Mouse (Mus musculus): ENCODE results near the gene Nfs1.
"Not testable (repeated sequence)": the region's sequence is repeated elsewhere in the genome, so short reads cannot be mapped to it uniquely, and the experiment has no call there.

Gene Nfs1

DNA sequence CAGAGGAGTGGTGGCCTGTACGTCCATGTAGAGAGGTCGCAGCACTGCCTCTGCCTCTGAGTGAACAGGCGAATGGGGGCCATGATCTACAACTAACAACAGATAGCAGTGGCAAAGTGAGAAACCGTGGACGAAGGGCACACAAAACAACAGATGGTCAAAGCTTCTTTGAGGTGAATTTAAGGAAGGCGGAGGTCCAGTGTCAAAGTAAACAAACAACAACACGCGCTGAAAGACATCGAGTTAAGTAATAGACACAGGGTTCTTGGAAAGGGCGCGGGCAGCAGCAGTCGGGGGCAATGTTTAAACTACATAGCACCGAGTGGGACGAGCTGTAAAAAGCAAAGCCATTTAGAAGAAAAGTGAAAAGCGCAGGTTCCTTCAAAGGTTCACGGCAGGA lies 619 bp downstream of the Nfs1 start:
- DNase-seq (ENCODE audit: low read depth), result no peak

GRCm38 (mm10) chr2:156142820-156143219 lies 1.2 kb downstream of the Nfs1 start:
- no peak for DNase-seq (ENCODE audit: low read depth)

DNA sequence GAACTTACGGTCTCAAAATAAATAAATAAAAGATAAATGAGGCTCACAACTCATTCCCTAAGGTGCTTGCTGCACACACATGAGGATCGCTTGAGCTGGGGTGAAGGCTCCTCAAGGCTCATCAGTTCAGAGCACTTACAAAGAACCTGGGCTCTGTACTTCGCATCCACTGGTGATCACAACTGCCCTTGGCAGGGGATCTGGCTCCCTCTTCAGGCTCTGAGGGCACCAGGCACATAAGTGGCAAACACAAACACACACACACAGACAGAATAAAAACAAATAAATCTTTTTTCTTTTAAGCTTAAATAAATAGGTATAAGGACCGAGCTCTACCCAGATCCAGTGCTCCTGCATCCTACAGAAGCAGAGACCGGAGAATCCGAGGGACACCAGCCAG lies 8.3 kb downstream of the Nfs1 start:
- no peak for DNase-seq (ENCODE audit: low read depth)

- DNase-seq (ENCODE audit: low read depth), result no peak
Measured at GRCm38 (mm10) chr2:156134161-156134560, 9.8 kb downstream of the Nfs1 start.

GRCm38 (mm10) chr2:156126992-156127391 lies 17.0 kb downstream of the Nfs1 start, which contains the start of gene Gm28036:
TSS of gene Gm28036 (minus strand) at chr2:156127092.
- DNase-seq (ENCODE audit: low read depth), result no peak

DNA sequence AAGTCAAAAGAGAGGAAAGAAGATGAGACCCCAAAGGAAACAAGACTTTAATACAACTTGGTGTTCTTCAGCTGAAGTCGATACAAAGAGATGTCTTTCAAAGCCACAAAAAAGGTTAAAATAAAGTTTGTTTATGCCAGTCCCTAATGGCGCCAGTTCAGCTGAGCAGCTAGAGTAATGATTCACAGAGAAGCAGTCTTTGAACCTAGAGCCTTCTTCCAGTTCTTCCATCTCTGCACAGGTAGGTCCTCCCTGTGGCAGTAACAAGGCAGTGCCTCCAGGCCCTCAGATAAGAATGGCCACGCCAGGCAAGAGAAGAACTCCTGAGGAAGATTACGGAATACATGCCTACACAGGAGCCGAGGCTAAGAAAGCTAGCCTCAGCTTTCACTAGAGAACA lies 20.3 kb downstream of the Nfs1 start:
- no peak for DNase-seq (ENCODE audit: low read depth)

- no peak for DNase-seq (ENCODE audit: low read depth)
Measured at GRCm38 (mm10) chr2:156119566-156119965, 24.4 kb downstream of the Nfs1 start.

DNA sequence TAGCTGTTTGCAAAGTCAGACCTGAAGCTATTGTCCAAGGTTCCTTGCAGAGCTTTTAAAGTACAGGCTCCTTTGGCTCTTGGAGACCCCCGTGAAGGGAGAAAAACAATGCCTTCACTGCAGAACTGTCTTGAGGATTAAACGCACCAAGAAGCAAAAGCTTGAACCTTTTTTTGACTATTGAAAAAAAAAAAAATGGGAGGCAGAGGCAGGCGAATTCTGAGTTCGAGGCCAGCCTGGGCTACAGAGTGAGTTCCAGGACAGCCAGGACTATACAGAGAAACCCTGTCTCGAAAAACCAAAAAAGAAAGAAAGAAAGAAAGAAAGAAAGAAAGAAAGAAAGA lies 31.9 kb downstream of the Nfs1 start:
- DNase-seq (ENCODE audit: low read depth), result not testable (repeated sequence)

GRCm38 (mm10) chr2:156111358-156112079 lies 32.5 kb downstream of the Nfs1 start, which contains the start of the genes Cpne1 and Rbm12:
TSS of gene Cpne1 (minus strand) at chr2:156111965.
TSS of gene Rbm12 (minus strand) at chr2:156111978.
- peak; percentile 58 for DNase-seq (ENCODE audit: low read depth)

DNA sequence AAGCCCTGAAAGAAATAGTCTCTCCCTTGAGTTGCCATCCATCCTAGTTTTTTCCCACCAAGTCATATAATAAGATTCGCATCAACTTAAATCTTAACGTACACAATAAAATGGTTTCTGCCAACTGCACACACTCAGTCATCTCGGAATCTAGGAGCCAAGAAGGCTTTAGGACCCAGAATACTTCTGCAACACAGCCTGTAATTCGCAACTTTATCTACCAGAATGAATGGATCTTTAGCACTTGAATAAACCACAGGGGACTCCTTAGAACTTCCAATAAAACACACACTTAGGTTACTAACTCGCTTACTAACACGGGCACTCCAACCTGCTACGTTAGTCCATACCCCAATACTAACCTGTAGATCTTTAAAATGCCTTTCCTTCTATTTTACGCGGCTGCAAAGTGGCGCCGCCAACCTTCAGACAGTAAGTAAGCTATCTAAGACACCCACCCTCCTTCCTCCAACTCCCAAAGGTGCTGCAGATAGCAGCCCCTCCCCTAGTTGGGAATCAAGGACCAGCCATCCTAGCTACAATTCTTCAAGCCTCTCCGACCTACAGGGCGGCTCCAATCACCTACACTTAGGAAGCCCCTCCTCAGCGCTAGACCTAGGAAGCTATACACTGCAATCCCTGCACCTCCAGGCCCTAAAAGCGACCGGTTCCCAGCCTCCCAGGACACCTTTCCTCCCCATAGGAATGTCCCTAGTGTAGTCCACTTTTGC lies 33.2 kb downstream of the Nfs1 start:
- DNase-seq (ENCODE audit: low read depth), result no peak

- DNase-seq (ENCODE audit: low read depth), result peak; percentile 56
Measured at GRCm38 (mm10) chr2:156091926-156092325, 52.1 kb downstream of the Nfs1 start.

DNA sequence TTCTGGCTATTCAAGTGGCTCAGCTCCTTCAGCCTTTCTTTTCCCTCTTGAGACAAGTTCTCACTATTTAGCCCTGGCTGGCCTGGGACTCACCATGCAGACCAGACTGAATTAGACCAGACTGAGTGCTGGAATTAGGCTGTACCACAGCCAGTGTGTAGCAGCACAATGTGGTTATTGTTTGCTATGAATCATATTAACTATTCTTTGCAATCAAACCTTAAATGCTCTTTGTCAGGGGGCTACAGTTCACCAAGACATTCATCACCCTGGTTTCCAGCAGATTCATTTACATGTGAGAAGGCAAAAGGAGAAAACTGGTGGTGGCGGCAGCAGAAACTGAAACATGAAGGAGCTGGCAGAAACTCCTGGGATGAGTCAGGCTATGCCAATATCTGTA lies 54.2 kb downstream of the Nfs1 start:
- DNase-seq (ENCODE audit: low read depth), result peak; percentile 81

DNA sequence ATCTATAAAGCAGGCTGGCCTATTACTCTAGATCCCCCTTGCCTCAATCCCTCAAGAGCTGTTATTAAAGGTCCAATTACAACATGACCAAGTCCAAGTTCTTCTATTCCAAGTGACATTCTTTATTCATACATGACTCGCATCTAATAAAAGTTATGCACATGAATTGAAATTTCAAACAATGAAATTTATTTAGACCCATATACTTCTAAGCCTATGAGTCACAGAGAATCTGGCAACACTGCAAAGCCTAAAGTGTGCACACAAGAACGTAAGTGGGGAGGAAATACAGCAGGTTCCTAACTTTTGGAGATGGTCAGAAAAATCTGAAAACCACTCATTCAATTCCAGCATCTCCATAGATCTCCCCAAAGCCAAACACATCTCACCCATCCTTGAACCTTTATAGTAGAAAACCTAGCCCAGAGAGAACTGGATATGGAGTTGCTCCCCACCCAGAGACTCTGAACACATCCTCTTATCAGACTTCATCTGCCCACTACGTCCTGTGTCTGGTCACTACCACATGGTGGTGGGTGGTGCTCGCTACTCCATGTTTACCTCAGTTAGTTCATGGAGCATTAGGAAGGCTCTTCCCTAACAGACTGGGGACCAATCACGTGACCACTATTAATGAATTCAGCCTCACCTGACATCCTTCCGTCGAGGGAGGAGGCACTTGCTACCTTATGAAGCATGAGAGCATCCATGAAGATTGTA lies 56.4 kb downstream of the Nfs1 start:
- DNase-seq (ENCODE audit: low read depth), result no peak

- DNase-seq (ENCODE audit: low read depth), result no peak
Measured at GRCm38 (mm10) chr2:156084541-156084940, 59.4 kb downstream of the Nfs1 start.

DNA sequence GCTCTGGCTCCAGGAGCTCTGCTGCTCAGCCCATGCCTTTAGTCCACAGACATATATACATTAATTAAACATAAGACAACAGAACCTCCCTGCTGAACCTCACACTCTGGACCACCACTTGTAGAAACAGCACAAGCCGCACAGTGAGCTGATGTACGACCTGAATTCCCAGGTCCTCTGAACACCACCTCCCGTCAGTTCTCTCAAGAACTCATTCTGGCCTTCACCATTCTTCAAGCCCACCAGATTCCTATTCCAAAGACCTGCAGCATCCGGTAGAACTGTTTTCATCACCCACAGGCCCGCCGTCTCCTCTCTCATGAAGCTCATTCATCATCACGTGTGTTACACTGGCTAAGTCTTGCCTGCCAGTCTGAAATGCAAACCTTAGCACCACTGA lies 63.6 kb downstream of the Nfs1 start:
- no peak for DNase-seq (ENCODE audit: low read depth)

DNA sequence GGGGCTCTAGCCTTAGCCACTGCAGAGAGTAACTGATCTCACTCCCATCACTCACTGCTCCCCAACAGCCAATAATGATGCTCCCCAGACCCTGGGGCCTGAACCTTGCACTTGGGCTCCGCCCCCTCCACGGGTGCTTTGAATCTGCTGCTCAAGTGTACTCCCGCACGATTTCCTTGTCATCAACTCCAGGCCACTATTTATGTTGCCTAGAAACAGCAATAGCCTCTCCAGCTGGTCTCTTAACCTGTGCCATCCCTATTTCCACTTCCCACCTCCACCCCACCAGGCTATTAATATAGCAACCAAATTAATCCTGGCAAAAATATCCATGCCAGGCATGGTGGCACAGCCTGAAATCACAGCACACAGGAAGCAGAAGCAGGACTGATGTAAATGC lies 64.3 kb downstream of the Nfs1 start:
- DNase-seq (ENCODE audit: low read depth), result no peak

- no peak for DNase-seq (ENCODE audit: low read depth)
Measured at GRCm38 (mm10) chr2:156079183-156079560, 64.8 kb downstream of the Nfs1 start.

GRCm38 (mm10) chr2:156078421-156079182 lies 65.4 kb downstream of the Nfs1 start:
- DNase-seq (ENCODE audit: low read depth), result no peak

DNA sequence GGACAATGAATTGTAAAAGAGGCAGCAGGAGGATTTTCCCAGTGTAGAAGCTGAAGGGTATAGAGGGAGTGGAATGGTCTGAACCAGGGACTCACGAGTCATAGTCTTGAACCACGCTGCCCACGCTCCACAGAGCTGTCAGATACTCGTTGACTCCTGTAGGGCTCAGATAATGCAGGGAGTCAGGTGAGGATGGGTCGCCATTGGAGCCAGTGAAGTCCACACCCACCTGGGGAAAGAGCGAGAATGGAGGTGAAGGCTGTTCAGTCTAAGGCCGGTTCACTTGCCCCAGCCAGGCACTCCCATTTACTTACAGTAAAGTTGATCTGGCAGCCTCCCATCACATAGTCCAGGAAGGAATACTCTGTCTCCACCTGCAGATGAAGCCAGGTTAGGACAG lies 66.5 kb downstream of the Nfs1 start:
- DNase-seq (ENCODE audit: low read depth), result no peak

GRCm38 (mm10) chr2:156073725-156074124 lies 70.3 kb downstream of the Nfs1 start:
- no peak for DNase-seq (ENCODE audit: low read depth)

Measured in fibroblast of lung, adult 2 months (primary cell).